Mouse (Mus musculus) neural tube, embryonic 13.5 days (tissue): ENCODE results near the gene Rbbp5. TPM values are rescaled to one million over a fixed set of nuclear protein-coding genes. Genes with fewer than 3 reads are reported as not detected.
A peak's percentile ranks its signal among the peaks of the same experiment; 100 is the strongest.

Experiments
- ATAC-seq: fragments of 200-750 bp; cut with Nextera tagmentation; 2 replicates; pipeline ENCODE4 v1.8.0; 2017; ENCODE audit warnings: low read depth, mild to moderate bottlenecking, moderate TSS enrichment, moderate library complexity
- H3K27ac ChIP-seq: fragments of 300-500 bp; sonication (generic); replicated peaks from 2 replicates; pipeline ENCODE4 v1.5.1; 2015; ENCODE audit warnings: moderate library complexity, mild to moderate bottlenecking, inconsistent platforms
- H3K27me3 ChIP-seq: fragments of 300-500 bp; sonication (generic); 2 replicates; pipeline ENCODE4 v1.6.1; 2015; ENCODE audit warnings: mild to moderate bottlenecking, inconsistent platforms
- H3K36me3 ChIP-seq: fragments of 300-500 bp; sonication (generic); 2 replicates; pipeline ENCODE4 v1.6.1; 2015; ENCODE audit warnings: mild to moderate bottlenecking, inconsistent platforms
- H3K4me1 ChIP-seq: fragments of 300-500 bp; sonication (generic); replicated peaks from 2 replicates; pipeline ENCODE4 v1.6.1; 2015; ENCODE audit warnings: inconsistent platforms
- H3K4me2 ChIP-seq: fragments of 300-500 bp; sonication (generic); 2 replicates; pipeline ENCODE4 v1.6.1; 2015; ENCODE audit warnings: inconsistent platforms, mild to moderate bottlenecking, moderate library complexity
- H3K4me3 ChIP-seq: fragments of 300-500 bp; sonication (generic); 2 replicates; pipeline ENCODE4 v1.5.1; 2015; ENCODE audit warnings: mild to moderate bottlenecking, inconsistent platforms
- H3K9ac ChIP-seq: fragments of 300-500 bp; sonication (generic); 2 replicates; pipeline ENCODE4 v1.6.1; 2015; ENCODE audit warnings: moderate library complexity, mild to moderate bottlenecking, inconsistent platforms
- H3K9me3 ChIP-seq: fragments of 300-500 bp; sonication (generic); 2 replicates; pipeline ENCODE4 v1.6.1; 2016; ENCODE audit warnings: inconsistent platforms
- WGBS: fragments of 180-500 bp; shearing (Covaris S2); methylation state at CpG from one replicate; pipeline ENCODE4 v1.1.7; 2015; 5-methylcytosine and 5-hydroxymethylcytosine counted together
- polyA plus RNA-seq: library from polyadenylated mRNA; unstranded; fragments of >200 nt; fragmentation: Nextera tagmentation; extraction: Ambion mirVana; gene quantifications from 2 replicates; pipeline ENCODE4 v1.2.1, GENCODE M21; 2015

Gene Rbbp5
- polyA plus RNA-seq, 1 experiment from 2014 or later: 48.9 TPM

GRCm38 (mm10) chr1:132528071-132528470 lies 50.9 kb downstream of the Rbbp5 start:
- no peak overlapping the region for H3K4me2 ChIP-seq
- H3K9me3 ChIP-seq: no peaks in the 10 kb centered on the region
- H3K27ac ChIP-seq: peak overlapping the region; percentile 42; the same call in 1 of the 2 replicates
- no peak overlapping the region for H3K4me3 ChIP-seq
- no peak for ATAC-seq
- peaks cover 42% of the 10 kb centered on the region for H3K36me3 ChIP-seq
- no peak overlapping the region; the same call in 1 of the 2 replicates for H3K9ac ChIP-seq
- no peaks in the 10 kb centered on the region for H3K27me3 ChIP-seq
- H3K4me1 ChIP-seq: peaks cover 60% of the 10 kb centered on the region
- 94% methylated on average over 13 of the region's 13 CpGs for WGBS

GRCm38 (mm10) chr1:132528647-132529334 lies 51.6 kb downstream of the Rbbp5 start:
- ATAC-seq: no peak
- peaks cover 61% of the 10 kb centered on the region for H3K4me1 ChIP-seq
- peaks cover 36% of the 10 kb centered on the region for H3K36me3 ChIP-seq
- no peak overlapping the region for H3K9ac ChIP-seq
- no peaks in the 10 kb centered on the region for H3K27me3 ChIP-seq
- H3K27ac ChIP-seq: no peak overlapping the region; the same call in 1 of the 2 replicates
- H3K9me3 ChIP-seq: no peaks in the 10 kb centered on the region
- H3K4me2 ChIP-seq: no peak overlapping the region
- no peak overlapping the region for H3K4me3 ChIP-seq
- WGBS: 89% methylated on average over 19 of the region's 19 CpGs

DNA sequence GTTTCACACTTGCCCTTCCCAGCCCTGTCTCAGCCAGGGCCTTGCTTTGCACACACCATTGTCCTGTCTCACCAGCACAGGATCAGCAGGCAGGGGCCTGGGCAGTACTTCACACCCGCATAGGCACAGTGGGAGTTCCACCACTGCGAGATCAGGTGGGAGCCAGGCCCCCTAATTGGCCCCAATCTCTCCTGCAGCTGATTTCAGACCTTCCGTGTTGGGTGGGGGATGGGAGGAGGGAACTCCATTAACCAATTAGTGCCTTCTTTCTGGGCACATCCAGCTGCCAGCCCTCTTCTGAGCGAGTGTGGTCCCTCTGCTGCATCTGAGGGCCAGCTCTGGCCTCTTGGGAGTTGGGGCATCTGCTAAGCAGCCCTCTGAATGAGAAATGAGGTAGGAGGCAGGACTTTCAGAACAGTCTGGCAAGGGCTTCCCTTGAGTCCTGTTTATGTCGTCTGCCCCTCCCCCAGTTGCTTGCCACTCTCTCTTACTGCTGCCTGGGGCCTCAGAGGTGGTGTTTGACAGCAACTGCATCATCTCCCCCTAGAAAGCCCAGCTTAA lies 53.5 kb downstream of the Rbbp5 start:
- 0 out of 2 replicates have a peak, but pooled peaks cover 7% of the 10 kb centered on the region for H3K27me3 ChIP-seq
- WGBS: 2% methylated on average over 5 of the region's 5 CpGs
- H3K9me3 ChIP-seq: no peaks in the 10 kb centered on the region
- H3K4me2 ChIP-seq: no peak overlapping the region
- peak overlapping the region; percentile 34; the same call in 1 of the 2 replicates for H3K9ac ChIP-seq
- peak overlapping the region; percentile 84 for H3K27ac ChIP-seq
- peaks cover 20% of the 10 kb centered on the region for H3K36me3 ChIP-seq
- H3K4me3 ChIP-seq: no peak overlapping the region
- peak; percentile 82 for ATAC-seq
- peaks cover 75% of the 10 kb centered on the region for H3K4me1 ChIP-seq

DNA sequence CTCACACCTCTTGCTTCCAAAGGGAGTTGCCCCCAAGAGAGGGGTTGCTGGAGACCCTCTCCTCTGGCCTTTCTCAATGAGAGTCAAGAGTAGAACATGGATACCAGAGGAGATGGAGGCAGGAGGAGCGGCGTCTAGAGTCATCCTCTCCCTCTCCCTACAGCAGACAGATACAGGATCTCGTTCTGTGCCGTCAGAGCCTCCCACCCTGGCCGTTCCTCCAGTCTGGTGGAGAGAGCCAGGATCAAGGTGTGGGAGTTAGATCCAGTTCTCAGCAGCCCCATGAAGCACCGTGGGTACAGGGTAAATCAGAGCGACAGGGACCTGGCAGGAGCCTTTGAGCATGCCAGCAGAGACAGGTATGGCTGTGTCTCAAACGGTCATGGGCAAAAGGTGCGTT lies 55.4 kb downstream of the Rbbp5 start:
- Histone ChIP-seq H3K27me3 (0 out of 2 replicates have a peak, but pooled peaks cover 7% of the 10 kb centered on the region), H3K9ac (peak overlapping the region; percentile 45), H3K27ac (peak overlapping the region; percentile 84; the same call in 1 of the 2 replicates), H3K9me3 (no peaks in the 10 kb centered on the region), H3K4me3 (no peak overlapping the region), H3K4me2 (peak overlapping the region; percentile 18; the same call in 1 of the 2 replicates), H3K36me3 (peaks cover 20% of the 10 kb centered on the region), H3K4me1 (peaks cover 76% of the 10 kb centered on the region)
- WGBS: 70% methylated on average over 9 of the region's 9 CpGs
- ATAC-seq: no peak

GRCm38 (mm10) chr1:132533840-132534239 lies 56.7 kb downstream of the Rbbp5 start:
- no peaks in the 10 kb centered on the region for H3K9me3 ChIP-seq
- H3K4me2 ChIP-seq: peak overlapping the region; percentile 30
- 3% methylated on average over 8 of the region's 8 CpGs for WGBS
- H3K27me3 ChIP-seq: 0 out of 2 replicates have a peak, but pooled peaks cover 7% of the 10 kb centered on the region
- H3K4me3 ChIP-seq: no peak overlapping the region
- peaks cover 9% of the 10 kb centered on the region; the same call in 1 of the 2 replicates for H3K36me3 ChIP-seq
- peak overlapping the region; percentile 84 for H3K27ac ChIP-seq
- H3K9ac ChIP-seq: peak overlapping the region; percentile 38; the same call in 1 of the 2 replicates
- peak; percentile 21; the same call in 1 of the 2 replicates for ATAC-seq
- H3K4me1 ChIP-seq: peaks cover 89% of the 10 kb centered on the region

GRCm38 (mm10) chr1:132535541-132535940 lies 58.4 kb downstream of the Rbbp5 start:
- Histone ChIP-seq H3K4me3 (no peak overlapping the region), H3K36me3 (peaks cover 9% of the 10 kb centered on the region; the same call in 1 of the 2 replicates), H3K4me2 (peak overlapping the region; percentile 30; the same call in 1 of the 2 replicates), H3K9ac (no peak overlapping the region), H3K27ac (peak overlapping the region; percentile 84; the same call in 1 of the 2 replicates), H3K9me3 (no peaks in the 10 kb centered on the region), H3K4me1 (peaks cover 94% of the 10 kb centered on the region), H3K27me3 (0 out of 2 replicates have a peak, but pooled peaks cover 7% of the 10 kb centered on the region)
- ATAC-seq: no peak
- 87% methylated on average over 4 of the region's 4 CpGs for WGBS

GRCm38 (mm10) chr1:132536416-132536815 lies 59.3 kb downstream of the Rbbp5 start:
- Histone ChIP-seq H3K36me3 (peaks cover 9% of the 10 kb centered on the region; the same call in 1 of the 2 replicates), H3K4me1 (peaks cover 94% of the 10 kb centered on the region), H3K9ac (no peak overlapping the region), H3K4me2 (no peak overlapping the region), H3K9me3 (no peaks in the 10 kb centered on the region), H3K27me3 (0 out of 2 replicates have a peak, but pooled peaks cover 7% of the 10 kb centered on the region), H3K4me3 (no peak overlapping the region), H3K27ac (no peak overlapping the region)
- 82% methylated on average over 3 of the region's 3 CpGs for WGBS
- ATAC-seq: no peak

DNA sequence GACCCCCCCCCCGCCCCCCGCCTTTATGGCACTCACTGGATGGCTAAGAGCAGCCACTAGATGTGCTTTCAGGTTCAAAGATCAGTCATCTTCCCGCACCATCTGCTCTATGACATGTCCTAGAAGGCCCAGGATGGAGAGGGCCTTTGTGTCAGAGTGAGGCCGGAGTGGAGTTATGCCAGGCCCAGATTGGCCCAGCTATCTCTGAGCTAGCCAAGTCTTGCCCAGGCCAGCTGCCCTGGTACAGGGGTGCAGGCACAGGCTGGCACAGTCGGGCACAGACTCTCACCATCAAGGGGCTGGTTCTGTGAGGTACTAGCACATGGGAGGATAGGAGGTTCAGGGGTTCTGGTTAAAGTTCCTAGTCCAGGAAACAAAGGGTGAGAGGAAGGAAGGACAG lies 60.6 kb downstream of the Rbbp5 start:
- Histone ChIP-seq H3K4me3 (peak overlapping the region; percentile 3; the same call in 1 of the 2 replicates), H3K4me2 (peak overlapping the region; percentile 64), H3K36me3 (peaks cover 4% of the 10 kb centered on the region; the same call in 1 of the 2 replicates), H3K4me1 (peaks cover 93% of the 10 kb centered on the region), H3K27me3 (peaks cover 17% of the 10 kb centered on the region), H3K27ac (peak overlapping the region; percentile 46), H3K9ac (no peak overlapping the region), H3K9me3 (no peaks in the 10 kb centered on the region)
- ATAC-seq: no peak
- 81% methylated on average over 5 of the region's 5 CpGs for WGBS

DNA sequence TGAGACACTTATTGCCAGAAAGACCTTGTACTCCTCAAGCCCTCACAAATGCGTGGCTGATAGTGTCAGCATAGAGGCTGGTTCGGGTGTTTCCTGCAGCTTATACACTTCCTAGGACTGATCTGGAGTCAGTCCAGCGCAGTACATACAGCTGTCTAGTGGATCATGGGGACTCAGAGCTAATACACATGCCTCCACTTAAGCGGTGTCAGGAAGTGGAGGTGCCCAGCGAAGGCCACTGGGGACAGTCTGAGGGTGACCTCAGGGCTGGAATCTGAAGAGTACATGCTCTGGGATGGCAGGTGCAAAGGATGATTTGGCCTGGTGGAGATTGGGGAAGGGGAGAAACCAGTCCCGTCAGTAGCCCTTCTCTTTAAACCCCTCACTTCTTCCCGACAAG lies 63.5 kb downstream of the Rbbp5 start:
- Histone ChIP-seq H3K27me3 (peaks cover 16% of the 10 kb centered on the region), H3K36me3 (no peaks in the 10 kb centered on the region), H3K4me2 (peak overlapping the region; percentile 64), H3K9me3 (no peaks in the 10 kb centered on the region), H3K9ac (peak overlapping the region; percentile 84), H3K27ac (peak overlapping the region; percentile 88), H3K4me1 (peaks cover 76% of the 10 kb centered on the region), H3K4me3 (peak overlapping the region; percentile 55)
- WGBS: 53% methylated on average over 7 of the region's 7 CpGs
- ATAC-seq: no peak

- Histone ChIP-seq H3K4me1 (peaks cover 73% of the 10 kb centered on the region), H3K9ac (peak overlapping the region; percentile 84), H3K9me3 (no peaks in the 10 kb centered on the region), H3K36me3 (no peaks in the 10 kb centered on the region), H3K27me3 (peaks cover 16% of the 10 kb centered on the region), H3K4me2 (peak overlapping the region; percentile 64), H3K4me3 (peak overlapping the region; percentile 55), H3K27ac (peak overlapping the region; percentile 88)
- ATAC-seq: no peak
- 4% methylated on average over 14 of the region's 14 CpGs for WGBS
These were observed 64.1 kb downstream of the Rbbp5 start for GRCm38 (mm10) chr1:132541171-132541823.

GRCm38 (mm10) chr1:132541824-132542599 lies 64.8 kb downstream of the Rbbp5 start:
- ATAC-seq: peak; percentile 36
- Histone ChIP-seq H3K9ac (peak overlapping the region; percentile 84), H3K9me3 (no peaks in the 10 kb centered on the region), H3K4me2 (peak overlapping the region; percentile 64), H3K27me3 (peaks cover 16% of the 10 kb centered on the region), H3K4me3 (peak overlapping the region; percentile 55), H3K27ac (peak overlapping the region; percentile 88), H3K36me3 (no peaks in the 10 kb centered on the region), H3K4me1 (peaks cover 67% of the 10 kb centered on the region)
- WGBS: 14% methylated on average over 5 of the region's 5 CpGs
